ENCODE assay signal across 8 mouse cellular contexts in genomic region chr14:31664100-31664902, GRCm38 (mm10). TPM values are rescaled to one million over a fixed set of nuclear protein-coding genes. Genes with fewer than 3 reads are reported as not detected.
DNase-seq lines count a peak whose midpoint lies in the region; ATAC-seq lines count a peak whose summit lies in the region.

No protein-coding gene starts in this region.

- H3K36me3 ChIP-seq in heart, embryonic 12.5 days = peaks cover 15% of the 10 kb centered on the region
- H3K36me3 ChIP-seq in heart, embryonic 11.5 days (ENCODE audit: control insufficient read depth, insufficient read depth, low read length) = peaks cover 7% of the 10 kb centered on the region; the same call in 1 of the 2 replicates
- no peaks in the 10 kb centered on the region; the same call in 1 of the 2 replicates for H3K36me3 ChIP-seq in forebrain, embryonic 11.5 days (ENCODE audit: control insufficient read depth, insufficient read depth, low read length)
- H3K36me3 ChIP-seq in limb, embryonic 13.5 days = peaks cover 23% of the 10 kb centered on the region

- no peaks in the 10 kb centered on the region for H3K9me3 ChIP-seq in heart, embryonic 12.5 days (replicated peaks)
- H3K9me3 ChIP-seq in heart, embryonic 11.5 days (replicated peaks; ENCODE audit: control insufficient read depth, low read length) = no peaks in the 10 kb centered on the region
- no peaks in the 10 kb centered on the region for H3K9me3 ChIP-seq in forebrain, embryonic 11.5 days (ENCODE audit: control insufficient read depth, low read length)
- no peaks in the 10 kb centered on the region for H3K9me3 ChIP-seq in limb, embryonic 13.5 days

- H3K9ac ChIP-seq in heart, embryonic 12.5 days = peak overlapping the region; percentile 49; the same call in 1 of the 2 replicates
- no peak overlapping the region for H3K9ac ChIP-seq in heart, embryonic 11.5 days (ENCODE audit: low read depth, low read length)
- no peak overlapping the region; the same call in 1 of the 2 replicates for H3K9ac ChIP-seq in forebrain, embryonic 11.5 days (ENCODE audit: low read length)
- H3K9ac ChIP-seq in limb, embryonic 13.5 days = no peak overlapping the region; the same call in 1 of the 2 replicates

- H3K27ac ChIP-seq in heart, embryonic 12.5 days (ENCODE audit: poor library complexity, severe bottlenecking) = peak overlapping the region; percentile 97
- H3K27ac ChIP-seq in heart, embryonic 11.5 days (ENCODE audit: low read depth, low read length) = no peak overlapping the region; the same call in 1 of the 2 replicates
- H3K27ac ChIP-seq in forebrain, embryonic 11.5 days (ENCODE audit: low read depth, low read length) = 0 out of 2 replicates have a peak overlapping the region, but pooled peaks have one; percentile 12
- peak overlapping the region; percentile 98 for H3K27ac ChIP-seq in limb, embryonic 13.5 days

- no peaks in the 10 kb centered on the region for H3K27me3 ChIP-seq in heart, embryonic 12.5 days (replicated peaks)
- H3K27me3 ChIP-seq in heart, embryonic 11.5 days (ENCODE audit: control insufficient read depth, insufficient read depth, low read length) = no peaks in the 10 kb centered on the region
- H3K27me3 ChIP-seq in forebrain, embryonic 11.5 days (ENCODE audit: control insufficient read depth, insufficient read depth, low read length) = no peaks in the 10 kb centered on the region
- no peaks in the 10 kb centered on the region for H3K27me3 ChIP-seq in limb, embryonic 13.5 days

- no peak overlapping the region for H3K4me2 ChIP-seq in heart, embryonic 12.5 days
- H3K4me2 ChIP-seq in heart, embryonic 11.5 days = no peak overlapping the region
- no peak overlapping the region for H3K4me2 ChIP-seq in forebrain, embryonic 11.5 days (ENCODE audit: low read depth, low read length, severe bottlenecking)
- no peak overlapping the region for H3K4me2 ChIP-seq in limb, embryonic 13.5 days (replicated peaks)

- ATAC-seq in heart, embryonic 12.5 days (ENCODE audit: insufficient number of reproducible peaks, low FRiP score) = no peak
- no peak for ATAC-seq in heart, embryonic 11.5 days (replicated peaks; ENCODE audit: insufficient number of reproducible peaks, low FRiP score, low TSS enrichment)
- no peak for ATAC-seq in forebrain, embryonic 11.5 days (replicated peaks; ENCODE audit: low FRiP score)
- no peak for ATAC-seq in limb, embryonic 13.5 days (ENCODE audit: low FRiP score, low read depth)

- WGBS in heart, embryonic 12.5 days = 60% methylated on average over 18 of the region's 18 CpGs
- WGBS in heart, embryonic 11.5 days (ENCODE audit: insufficient replicate concordance) = 66% methylated on average over 18 of the region's 18 CpGs
- WGBS in forebrain, embryonic 11.5 days = 85% methylated on average over 18 of the region's 18 CpGs
- 59% methylated on average over 18 of the region's 18 CpGs for WGBS in limb, embryonic 13.5 days

- no peak overlapping the region for H3K4me3 ChIP-seq in heart, embryonic 12.5 days
- no peak overlapping the region for H3K4me3 ChIP-seq in heart, embryonic 11.5 days (ENCODE audit: low read depth, low read length)
- H3K4me3 ChIP-seq in forebrain, embryonic 11.5 days (ENCODE audit: low read depth, low read length) = no peak overlapping the region
- H3K4me3 ChIP-seq in limb, embryonic 13.5 days = no peak overlapping the region

- DNase-seq in 416B (ENCODE audit: low read depth) = peak; percentile 68
- DNase-seq in forebrain, embryonic 11.5 days (ENCODE audit: low spot score) = no peak
- no peak for DNase-seq in cerebellum, postnatal 25 days
- no peak for DNase-seq in gastrocnemius, adult 18-20 months (ENCODE audit: low spot score)
- no peak for DNase-seq in spleen, adult 12 weeks (ENCODE audit: low spot score)

- peaks cover 61% of the 10 kb centered on the region for H3K4me1 ChIP-seq in heart, embryonic 12.5 days (replicated peaks)
- H3K4me1 ChIP-seq in heart, embryonic 11.5 days (ENCODE audit: control insufficient read depth, insufficient read depth, low read length) = peaks cover 26% of the 10 kb centered on the region
- peaks cover 18% of the 10 kb centered on the region for H3K4me1 ChIP-seq in forebrain, embryonic 11.5 days (replicated peaks; ENCODE audit: control insufficient read depth, insufficient read depth, low read length)
- peaks cover 83% of the 10 kb centered on the region for H3K4me1 ChIP-seq in limb, embryonic 13.5 days

RNA-seq across cellular contexts. Expression of gene Hacl1, which starts 23.2 kb away (rescaled TPM):
- polyA plus RNA-seq in heart, embryonic 12.5 days (2016; fragmentation: Nextera tagmentation; extraction: Ambion mirVana) = 7.9 and 13.2 TPM in 2 replicates
- polyA plus RNA-seq in heart, embryonic 11.5 days (2014; fragmentation: Nextera tagmentation; extraction: Ambion mirVana) = 8.5 and 16.1 TPM in 2 replicates
- polyA plus RNA-seq in forebrain, embryonic 11.5 days (2014; fragmentation: Nextera tagmentation; extraction: Ambion mirVana) = 6.9 and 9.4 TPM in 2 replicates
- 15.3 and 15.7 TPM in 2 replicates for polyA plus RNA-seq in limb, embryonic 13.5 days (2015; fragmentation: Nextera tagmentation; extraction: Ambion mirVana)
- 10 to 100 TPM; 10.3 to 11.3 TPM for total RNA-seq in gastrocnemius, adult 18-20 months (2021)

RNA-seq across cellular contexts. Expression of gene Btd, which starts 23.5 kb away (rescaled TPM):
- 23.1 and 27.8 TPM in 2 replicates for polyA plus RNA-seq in heart, embryonic 12.5 days (2016; fragmentation: Nextera tagmentation; extraction: Ambion mirVana)
- polyA plus RNA-seq in heart, embryonic 11.5 days (2014; fragmentation: Nextera tagmentation; extraction: Ambion mirVana) = 22.3 and 25.0 TPM in 2 replicates
- polyA plus RNA-seq in forebrain, embryonic 11.5 days (2014; fragmentation: Nextera tagmentation; extraction: Ambion mirVana) = 13.4 and 13.5 TPM in 2 replicates
- polyA plus RNA-seq in limb, embryonic 13.5 days (2015; fragmentation: Nextera tagmentation; extraction: Ambion mirVana) = 30.4 and 33.1 TPM in 2 replicates
- total RNA-seq in gastrocnemius, adult 18-20 months (2021) = 1 to 10 TPM; 3.7 to 4.6 TPM

RNA-seq across cellular contexts. Expression of gene Gm49387, which starts 23.6 kb away (rescaled TPM):
- 0.10 and 3.7 TPM in 2 replicates for polyA plus RNA-seq in heart, embryonic 12.5 days (2016; fragmentation: Nextera tagmentation; extraction: Ambion mirVana)
- polyA plus RNA-seq in heart, embryonic 11.5 days (2014; fragmentation: Nextera tagmentation; extraction: Ambion mirVana) = 0.84 TPM in 1 of 2 replicates, not detected in the other
- polyA plus RNA-seq in forebrain, embryonic 11.5 days (2014; fragmentation: Nextera tagmentation; extraction: Ambion mirVana) = not detected in 2 replicates
- polyA plus RNA-seq in limb, embryonic 13.5 days (2015; fragmentation: Nextera tagmentation; extraction: Ambion mirVana) = 0.47 and 1.6 TPM in 2 replicates
- total RNA-seq in gastrocnemius, adult 18-20 months (2021) = not detected
